ENCODE assay signal across 20 mouse cellular contexts in the genomic region with DNA sequence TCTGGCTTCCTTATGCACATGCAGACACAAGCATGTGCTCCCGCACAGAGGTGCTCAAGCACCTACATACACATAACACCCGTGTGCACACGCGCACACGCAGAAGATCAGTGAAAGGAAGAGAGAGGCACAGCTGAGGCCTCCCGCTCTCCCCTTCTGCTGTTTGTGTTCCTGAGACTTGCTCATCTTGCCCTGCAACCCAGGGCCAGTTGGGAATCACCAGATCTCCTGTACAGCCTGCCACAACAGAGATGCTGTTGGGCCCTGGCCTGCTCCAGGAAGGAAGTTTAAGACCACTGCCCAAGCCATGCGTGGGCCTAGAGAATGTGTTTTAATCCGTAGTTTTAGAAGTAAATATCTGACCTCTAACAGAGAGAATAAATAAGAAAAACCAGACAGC.
A peak's percentile ranks its signal among the peaks of the same experiment; 100 is the strongest.
DNase-seq lines count a peak whose midpoint lies in the region; ATAC-seq lines count a peak whose summit lies in the region.
"Had no signal": no experiment of that assay in that cellular context is flagged by ENCODE, and none has a peak within 500 bp of the region (broad histone marks: within the 10 kb centered on the region; RNA-seq: fewer than 3 reads in every experiment).

No protein-coding gene starts in this region.

- 81% methylated on average over 8 of the region's 8 CpGs for WGBS in kidney, embryonic 16.5 days
- WGBS in embryonic facial prominence, embryonic 13.5 days: 56% methylated on average over 8 of the region's 8 CpGs
- 85% methylated on average over 8 of the region's 8 CpGs for WGBS in limb, embryonic 10.5 days
- 69% methylated on average over 8 of the region's 8 CpGs for WGBS in stomach, embryonic 16.5 days

- no peak for ATAC-seq in kidney, embryonic 16.5 days (ENCODE audit: low FRiP score, low TSS enrichment)
- ATAC-seq in embryonic facial prominence, embryonic 13.5 days (ENCODE audit: insufficient number of reproducible peaks, insufficient read depth, low FRiP score, low TSS enrichment, low read depth): no peak
- no peak for ATAC-seq in stomach, embryonic 16.5 days (ENCODE audit: insufficient read depth, low FRiP score)
- ATAC-seq: inflammation-experienced regulatory T-cells, adult 6 months had no signal

- H3K9me3 ChIP-seq in kidney, embryonic 16.5 days (ENCODE audit: low read length): 0 out of 2 replicates have a peak, but pooled peaks cover 2% of the 10 kb centered on the region
- H3K9me3 ChIP-seq in embryonic facial prominence, embryonic 13.5 days: no peaks in the 10 kb centered on the region
- no peaks in the 10 kb centered on the region for H3K9me3 ChIP-seq in limb, embryonic 10.5 days (replicated peaks)
- no peaks in the 10 kb centered on the region for H3K9me3 ChIP-seq in stomach, embryonic 16.5 days (replicated peaks; ENCODE audit: control insufficient read depth, low read length)
- H3K9me3 ChIP-seq: liver, embryonic 13.5 days; midbrain, embryonic 10.5 days had no signal

- no peak overlapping the region for H3K4me3 ChIP-seq in kidney, embryonic 16.5 days (ENCODE audit: low read length)
- no peak overlapping the region for H3K4me3 ChIP-seq in embryonic facial prominence, embryonic 13.5 days
- H3K4me3 ChIP-seq in limb, embryonic 10.5 days: no peak overlapping the region
- no peak overlapping the region for H3K4me3 ChIP-seq in stomach, embryonic 16.5 days (replicated peaks; ENCODE audit: low read length)
- H3K4me3 ChIP-seq: liver, embryonic 13.5 days; midbrain, embryonic 10.5 days had no signal

- H3K9ac ChIP-seq in kidney, embryonic 16.5 days (replicated peaks; ENCODE audit: low read length): 0 out of 2 replicates have a peak overlapping the region, but pooled peaks have one; percentile 22
- 0 out of 2 replicates have a peak overlapping the region, but pooled peaks have one; percentile 12 for H3K9ac ChIP-seq in embryonic facial prominence, embryonic 13.5 days
- H3K9ac ChIP-seq in stomach, embryonic 16.5 days (ENCODE audit: low read length): no peak overlapping the region
- H3K9ac ChIP-seq: liver, embryonic 13.5 days; lung, embryonic 14.5 days had no signal

- no peak overlapping the region for H3K4me2 ChIP-seq in kidney, embryonic 16.5 days (replicated peaks; ENCODE audit: low read depth, low read length)
- peak overlapping the region; percentile 9; the same call in 1 of the 2 replicates for H3K4me2 ChIP-seq in embryonic facial prominence, embryonic 13.5 days
- no peak overlapping the region for H3K4me2 ChIP-seq in stomach, embryonic 16.5 days (ENCODE audit: low read depth, low read length)
- H3K4me2 ChIP-seq: heart, embryonic 11.5 days; liver, embryonic 13.5 days; lung, embryonic 14.5 days had no signal

- H3K36me3 ChIP-seq in kidney, embryonic 16.5 days (ENCODE audit: insufficient read depth, low read length): no peaks in the 10 kb centered on the region
- H3K36me3 ChIP-seq in embryonic facial prominence, embryonic 13.5 days: no peaks in the 10 kb centered on the region
- no peaks in the 10 kb centered on the region for H3K36me3 ChIP-seq in limb, embryonic 10.5 days
- H3K36me3 ChIP-seq in stomach, embryonic 16.5 days (ENCODE audit: control insufficient read depth, insufficient read depth, low read length): no peaks in the 10 kb centered on the region
- H3K36me3 ChIP-seq: liver, embryonic 13.5 days; midbrain, embryonic 10.5 days had no signal

- H3K27ac ChIP-seq in kidney, embryonic 16.5 days (ENCODE audit: low read length): no peak overlapping the region
- peak overlapping the region; percentile 91 for H3K27ac ChIP-seq in embryonic facial prominence, embryonic 13.5 days
- peak overlapping the region; percentile 87 for H3K27ac ChIP-seq in limb, embryonic 10.5 days
- H3K27ac ChIP-seq in stomach, embryonic 16.5 days (ENCODE audit: low read length): peak overlapping the region; percentile 72
- H3K27ac ChIP-seq: liver, embryonic 13.5 days; macrophage had no signal

- DNase-seq in kidney, adult 8-10 months: no peak
- DNase-seq in limb, embryonic 10.5 days (ENCODE audit: low spot score): no peak
- DNase-seq in thymus, postnatal 25 days: no peak
- DNase-seq in lung, postnatal 4 days: no peak
- DNase-seq: adrenal gland, adult 2 months; cerebellum, adult 2 months; gastrocnemius, postnatal 25 days; heart, postnatal 10 days; layer of hippocampus, adult 9-11 months; liver, embryonic 13.5 days; lung, embryonic 14.5 days; retina, postnatal 1 day; thymus, postnatal 4 days had no signal

- H3K4me1 ChIP-seq in kidney, embryonic 16.5 days (ENCODE audit: insufficient read depth, low read length): peaks cover 39% of the 10 kb centered on the region
- H3K4me1 ChIP-seq in embryonic facial prominence, embryonic 13.5 days: peaks cover 38% of the 10 kb centered on the region
- peaks cover 50% of the 10 kb centered on the region for H3K4me1 ChIP-seq in limb, embryonic 10.5 days
- H3K4me1 ChIP-seq in stomach, embryonic 16.5 days (ENCODE audit: control insufficient read depth, insufficient read depth, low read length): peaks cover 53% of the 10 kb centered on the region

- no peaks in the 10 kb centered on the region for H3K27me3 ChIP-seq in kidney, embryonic 16.5 days (ENCODE audit: insufficient read depth, low read length)
- no peaks in the 10 kb centered on the region for H3K27me3 ChIP-seq in embryonic facial prominence, embryonic 13.5 days
- H3K27me3 ChIP-seq in limb, embryonic 10.5 days (ENCODE audit: low read depth, poor library complexity, severe bottlenecking): no peaks in the 10 kb centered on the region
- H3K27me3 ChIP-seq in stomach, embryonic 16.5 days (ENCODE audit: control insufficient read depth, insufficient read depth, low read length): no peaks in the 10 kb centered on the region
- H3K27me3 ChIP-seq: liver, embryonic 13.5 days had no signal
